In genomic region chr17:34651507-34652221, GRCm38 (mm10) we compare ENCODE assay signal across 10 mouse cellular contexts. TPM values are rescaled to one million over a fixed set of nuclear protein-coding genes. Genes with fewer than 3 reads are reported as not detected.
DNase-seq lines count a peak whose midpoint lies in the region; ATAC-seq and TF ChIP-seq lines count a peak whose summit lies in the region.
"Had no signal": no experiment of that assay in that cellular context is flagged by ENCODE, and none has a peak within 500 bp of the region (broad histone marks: within the 10 kb centered on the region; RNA-seq: fewer than 3 reads in every experiment).

No protein-coding gene starts in this region.

- TF ChIP-seq POLR2A in bone marrow, adult 2 months (IDR thresholded peaks at IDR 0.05; ENCODE audit: borderline replicate concordance, control insufficient read depth, low read depth, low read length) = no peak

- H3K4me3 ChIP-seq in lung, embryonic 14.5 days (ENCODE audit: low read depth, low read length) = no peak overlapping the region
- H3K4me3 ChIP-seq in bone marrow, adult 2 months (replicated peaks; ENCODE audit: control insufficient read depth, low read depth, low read length) = no peak overlapping the region

- no peak overlapping the region for H3K9ac ChIP-seq in lung, embryonic 14.5 days

- peaks cover 16% of the 10 kb centered on the region; the same call in 1 of the 2 replicates for H3K4me1 ChIP-seq in lung, embryonic 14.5 days (ENCODE audit: insufficient read depth)
- H3K4me1 ChIP-seq in bone marrow, adult 2 months (ENCODE audit: control insufficient read depth, insufficient read depth, low read length) = peaks cover 2% of the 10 kb centered on the region; the same call in 1 of the 2 replicates

- peaks cover 53% of the 10 kb centered on the region for H3K36me3 ChIP-seq in lung, embryonic 14.5 days (ENCODE audit: insufficient read depth)

- no peak for ATAC-seq in lung, embryonic 14.5 days (ENCODE audit: insufficient read depth)

- H3K4me2 ChIP-seq in lung, embryonic 14.5 days = no peak overlapping the region

- no peaks in the 10 kb centered on the region for H3K27me3 ChIP-seq in lung, embryonic 14.5 days (ENCODE audit: insufficient read depth, low read length)

- H3K9me3 ChIP-seq in lung, embryonic 14.5 days (ENCODE audit: low read depth, low read length) = no peaks in the 10 kb centered on the region
- H3K9me3 ChIP-seq: G1E had no signal

- peak; percentile 65 for TF ChIP-seq CTCF in lung, embryonic 14.5 days (IDR thresholded peaks at IDR 0.05; ENCODE audit: low read depth)
- TF ChIP-seq CTCF in bone marrow, adult 2 months (IDR thresholded peaks at IDR 0.05; ENCODE audit: control insufficient read depth, insufficient read depth, low read length) = peak; percentile 59

- DNase-seq in cerebellum, adult 8-10 months = peak; percentile 33
- no peak for DNase-seq in cerebellum, postnatal 4 days (ENCODE audit: low spot score in 2 of 2)
- DNase-seq in lung, embryonic 14.5 days = peak; percentile 55
- DNase-seq in lung, adult 18-20 months = no peak
- peak; percentile 71 to 72 for DNase-seq in lung, postnatal 4 days
- DNase-seq in left cerebral cortex, adult 8-10 months (ENCODE audit: low spot score in 2 of 2) = no peak
- DNase-seq in right cerebral cortex, postnatal 36 days (ENCODE audit: low spot score in 2 of 2) = no peak

- no peak overlapping the region for H3K27ac ChIP-seq in lung, embryonic 14.5 days (ENCODE audit: low read depth)
- no peak overlapping the region for H3K27ac ChIP-seq in bone marrow, adult 2 months (ENCODE audit: control insufficient read depth, insufficient read depth, low read depth, low read length, poor library complexity)
- H3K27ac ChIP-seq: macrophage had no signal

- WGBS in lung, embryonic 14.5 days = 41% methylated on average over 19 of the region's 19 CpGs
- WGBS in bone marrow, adult 2 months = 62% methylated on average over 19 of the region's 19 CpGs

RNA-seq across cellular contexts. Expression of gene Atf6b, which starts 4.7 kb away (rescaled TPM):
- 66.5 and 74.8 TPM in 2 replicates for polyA plus RNA-seq in lung, embryonic 14.5 days (2014; fragmentation: Nextera tagmentation; extraction: Ambion mirVana)
- 22.4 and 40.2 TPM in 2 replicates for polyA plus RNA-seq in bone marrow, adult 2 months (2011; ENCODE audit: insufficient read depth, insufficient read length, low replicate concordance, missing spikeins)
- 10 to 100 TPM; 46.3 to 56.8 (median 53.7) TPM for total RNA-seq in left cerebral cortex, adult 8-10 months (2022)

RNA-seq across cellular contexts. Expression of gene Fkbpl, which starts 7.1 kb away (rescaled TPM):
- 9.7 and 11.1 TPM in 2 replicates for polyA plus RNA-seq in lung, embryonic 14.5 days (2014; fragmentation: Nextera tagmentation; extraction: Ambion mirVana)
- 4.6 and 13.6 TPM in 2 replicates for polyA plus RNA-seq in bone marrow, adult 2 months (2011; ENCODE audit: insufficient read depth, insufficient read length, low replicate concordance, missing spikeins)
- 10 to 100 TPM; 12.5 to 16.7 (median 14.8) TPM for total RNA-seq in left cerebral cortex, adult 8-10 months (2022)

RNA-seq across cellular contexts. Expression of gene Tnxb, which starts 18.7 kb away (rescaled TPM):
- 0.38 and 0.45 TPM in 2 replicates for polyA plus RNA-seq in lung, embryonic 14.5 days (2014; fragmentation: Nextera tagmentation; extraction: Ambion mirVana)
- polyA plus RNA-seq in bone marrow, adult 2 months (2011; ENCODE audit: insufficient read depth, insufficient read length, low replicate concordance, missing spikeins) = 0.17 TPM in 1 of 2 replicates, not detected in the other
- 1 to 10 TPM; 2.5 to 3.1 (median 2.8) TPM for total RNA-seq in left cerebral cortex, adult 8-10 months (2022)
- polyA plus RNA-seq: G1E, macrophage had no signal

RNA-seq across cellular contexts. Expression of gene Prrt1, which starts 22.3 kb away (rescaled TPM):
- polyA plus RNA-seq in lung, embryonic 14.5 days (2014; fragmentation: Nextera tagmentation; extraction: Ambion mirVana) = 0.14 TPM in 1 of 2 replicates, not detected in the other
- 2.9 and 4.5 TPM in 2 replicates for polyA plus RNA-seq in bone marrow, adult 2 months (2011; ENCODE audit: insufficient read depth, insufficient read length, low replicate concordance, missing spikeins)
- 100 to 1,000 TPM in 3 of 4 experiments, 10 to 100 TPM in 1; 90.1 to 149 (median 116) TPM for total RNA-seq in left cerebral cortex, adult 8-10 months (2022)
- total RNA-seq: G1E had no signal
- polyA plus RNA-seq: G1E had no signal

RNA-seq across cellular contexts. Expression of gene Ppt2, which starts 23.4 kb away (rescaled TPM):
- polyA plus RNA-seq in lung, embryonic 14.5 days (2014; fragmentation: Nextera tagmentation; extraction: Ambion mirVana) = 24.5 and 25.6 TPM in 2 replicates
- polyA plus RNA-seq in bone marrow, adult 2 months (2011; ENCODE audit: insufficient read depth, insufficient read length, low replicate concordance, missing spikeins) = 12.6 and 16.6 TPM in 2 replicates
- total RNA-seq in left cerebral cortex, adult 8-10 months (2022) = 10 to 100 TPM; 38.1 to 48.6 (median 45.4) TPM

Comparison
In these comparisons a context has a peak if more than half of its experiments do, and no peak if none do; other contexts are left out.
1. DNase-seq: peak in cerebellum, adult 8-10 months (single experiment), lung, embryonic 14.5 days (single experiment) and lung, postnatal 4 days (2 of 2); none in cerebellum, postnatal 4 days (0 of 2), lung, adult 18-20 months (0 of 2), left cerebral cortex, adult 8-10 months (0 of 2) and right cerebral cortex, postnatal 36 days (0 of 2).